Mouse (Mus musculus) megakaryocyte, adult 5-6 weeks (primary cell): ENCODE measurements around the gene Arih2. TPM values are rescaled to one million over a fixed set of nuclear protein-coding genes. Genes with fewer than 3 reads are reported as not detected.

Experiments
- ATAC-seq: 2 replicates; pipeline ENCODE4 v1.8.0; 2016; ENCODE audit warnings: mild to moderate bottlenecking, inconsistent platforms; ENCODE audit not compliant: poor library complexity, severe bottlenecking
- total RNA-seq, 2 experiments: library from RNA; stranded (forward) in 1 of 2; stranded (reverse) in 1 of 2; fragments of 153-499, 151-499 nt in 1 of 2; fragments of 221-1000, 200-1000 nt in 1 of 2; gene quantifications; 2 replicates each; pipeline versions ENCODE4 v1.2.3 to v1.2.4; 2015 to 2017

Arih2 gene
- total RNA-seq, 2 experiments from 2014 or later: 21.3 to 56.0 TPM

- no peak for ATAC-seq
These were observed 5.6 kb upstream of the Arih2 start for GRCm38 (mm10) chr9:108654566-108655464.

- ATAC-seq: peak; percentile 52
These were observed 615 bp upstream of the Arih2 start for GRCm38 (mm10) chr9:108649561-108650440.

GRCm38 (mm10) chr9:108648166-108648565 is 1.0 kb downstream of the Arih2 start:
- no peak for ATAC-seq

DNA sequence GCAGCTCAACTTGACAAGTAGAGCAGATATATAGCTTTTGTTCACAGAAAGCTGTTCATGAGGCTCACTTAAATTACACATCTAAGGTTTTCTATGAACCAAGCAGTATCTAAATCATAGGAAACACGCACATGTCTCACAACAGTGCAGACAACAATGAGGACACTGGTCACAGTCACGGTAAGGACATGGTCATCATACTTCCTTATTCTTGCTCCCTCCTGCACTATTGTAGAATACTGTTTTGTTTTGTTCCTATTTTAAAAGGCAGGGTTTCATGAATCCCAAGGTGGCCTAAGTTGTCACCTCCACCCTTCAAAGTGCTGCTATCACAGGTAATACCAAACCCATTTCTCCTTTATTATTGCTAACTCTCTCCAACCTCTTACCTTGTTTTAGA is 9.4 kb downstream of the Arih2 start:
- peak; percentile 60 for ATAC-seq

GRCm38 (mm10) chr9:108635415-108635814 is 13.8 kb downstream of the Arih2 start:
- no peak for ATAC-seq

GRCm38 (mm10) chr9:108633846-108634245 is 15.3 kb downstream of the Arih2 start:
- ATAC-seq: no peak

DNA sequence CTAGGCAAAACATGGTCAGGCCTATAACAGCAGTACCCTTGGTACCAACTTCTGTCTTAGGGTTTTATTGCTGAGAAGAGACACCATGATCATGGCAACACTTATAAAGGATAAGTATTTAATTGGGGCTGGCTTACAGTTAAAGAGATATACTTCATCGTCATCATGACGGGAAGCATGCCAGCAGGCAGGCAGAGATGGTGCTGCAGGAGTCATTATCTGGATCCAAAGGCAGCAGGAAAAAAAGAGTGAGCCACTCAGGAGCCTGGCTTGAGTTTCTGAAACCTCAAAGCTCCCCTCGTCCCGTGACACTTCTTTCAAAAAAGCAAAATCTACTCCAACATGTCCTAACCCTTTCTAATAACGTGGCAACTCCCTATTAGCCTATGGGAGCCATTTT is 16.8 kb downstream of the Arih2 start:
- ATAC-seq: no peak

- ATAC-seq: peak; percentile 43; the same call in 1 of the 2 replicates
These were observed 17.4 kb downstream of the Arih2 start for GRCm38 (mm10) chr9:108631631-108632256.

DNA sequence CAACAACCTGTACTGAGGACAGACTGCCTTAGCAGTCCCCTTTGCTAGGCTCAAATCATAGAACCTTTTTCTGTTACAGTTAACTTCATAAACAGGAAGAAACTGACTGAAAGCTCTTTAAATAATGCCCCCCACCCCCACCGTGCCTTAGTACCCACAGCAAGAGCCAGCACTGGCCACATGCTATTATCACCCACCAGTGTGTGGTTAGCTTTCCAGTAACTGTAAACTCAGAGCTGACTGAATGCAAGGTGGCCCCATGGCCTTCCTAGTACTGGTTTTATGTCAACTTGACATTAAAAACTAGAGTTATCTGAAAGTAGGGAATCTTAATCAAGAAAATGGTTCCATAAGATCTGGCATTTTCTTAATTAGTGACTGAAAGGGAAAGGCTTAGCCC is 18.5 kb downstream of the Arih2 start:
- ATAC-seq: no peak

DNA sequence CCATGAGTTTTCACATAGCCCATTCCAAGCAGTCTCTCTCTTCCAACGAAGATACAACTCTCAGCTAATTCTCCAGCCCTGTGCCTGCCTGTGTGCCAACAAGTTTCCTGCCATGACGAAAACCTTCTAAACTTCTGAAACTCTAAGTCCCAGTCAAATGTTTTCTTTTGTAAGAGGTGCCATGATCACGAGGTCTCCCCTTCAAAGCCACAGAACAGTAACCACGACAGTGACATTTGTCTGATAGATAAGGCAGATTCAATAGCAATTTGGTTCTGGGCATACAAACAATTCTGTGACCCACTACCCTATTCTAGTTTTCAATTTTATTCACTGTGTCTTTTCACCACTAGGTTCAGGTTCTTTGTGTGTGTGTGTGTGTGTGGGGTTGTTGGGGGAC is 21.0 kb downstream of the Arih2 start:
- ATAC-seq: no peak

DNA sequence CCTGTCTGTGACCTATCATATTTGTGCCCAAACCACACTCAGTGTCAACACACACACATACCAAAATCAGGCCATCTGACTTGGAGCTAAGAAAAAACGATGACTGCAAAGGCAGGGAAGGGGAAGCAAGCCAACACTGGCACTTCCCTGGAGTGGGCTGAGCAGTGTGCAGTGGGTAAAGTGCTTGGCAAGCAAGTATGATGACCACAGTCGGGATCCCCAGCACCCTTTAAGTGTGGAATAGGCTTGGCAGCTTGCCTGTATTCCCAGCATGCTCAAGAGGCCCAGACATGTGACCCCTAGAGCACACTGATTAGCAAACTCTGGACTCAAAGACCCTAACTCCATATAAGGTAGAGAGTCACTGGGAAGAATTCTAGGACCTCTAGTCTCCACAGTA is 22.7 kb downstream of the Arih2 start:
- ATAC-seq: no peak

GRCm38 (mm10) chr9:108617301-108617700 is 31.9 kb downstream of the Arih2 start:
- ATAC-seq: no peak

GRCm38 (mm10) chr9:108611488-108611887 is 37.7 kb downstream of the Arih2 start:
- no peak for ATAC-seq

GRCm38 (mm10) chr9:108608889-108609288 is 40.3 kb downstream of the Arih2 start:
- ATAC-seq: no peak

DNA sequence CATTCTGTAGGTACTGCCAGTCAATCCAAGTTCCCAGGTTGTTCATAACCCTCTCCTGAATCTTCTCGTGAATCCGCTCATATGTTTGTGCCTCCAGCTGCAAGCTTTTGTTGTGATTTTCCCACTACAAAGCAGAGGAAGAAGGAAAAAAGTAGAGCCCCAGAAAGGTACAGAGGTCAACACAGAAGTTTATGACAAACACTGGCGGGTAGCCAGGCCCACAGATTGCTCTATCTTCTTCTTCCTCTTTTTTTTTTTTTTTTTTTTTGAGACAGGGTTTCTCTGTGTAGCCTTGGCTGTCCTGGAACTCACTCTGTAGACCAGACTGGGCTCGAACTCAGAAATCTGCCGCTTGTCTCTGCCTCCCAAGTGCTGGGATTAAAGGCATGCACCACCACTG is 41.3 kb downstream of the Arih2 start:
- ATAC-seq: peak; percentile 68; the same call in 1 of the 2 replicates

GRCm38 (mm10) chr9:108601986-108602385 is 47.2 kb downstream of the Arih2 start:
- ATAC-seq: no peak

- no peak for ATAC-seq
These were observed 49.2 kb downstream of the Arih2 start for GRCm38 (mm10) chr9:108600011-108600410.

DNA sequence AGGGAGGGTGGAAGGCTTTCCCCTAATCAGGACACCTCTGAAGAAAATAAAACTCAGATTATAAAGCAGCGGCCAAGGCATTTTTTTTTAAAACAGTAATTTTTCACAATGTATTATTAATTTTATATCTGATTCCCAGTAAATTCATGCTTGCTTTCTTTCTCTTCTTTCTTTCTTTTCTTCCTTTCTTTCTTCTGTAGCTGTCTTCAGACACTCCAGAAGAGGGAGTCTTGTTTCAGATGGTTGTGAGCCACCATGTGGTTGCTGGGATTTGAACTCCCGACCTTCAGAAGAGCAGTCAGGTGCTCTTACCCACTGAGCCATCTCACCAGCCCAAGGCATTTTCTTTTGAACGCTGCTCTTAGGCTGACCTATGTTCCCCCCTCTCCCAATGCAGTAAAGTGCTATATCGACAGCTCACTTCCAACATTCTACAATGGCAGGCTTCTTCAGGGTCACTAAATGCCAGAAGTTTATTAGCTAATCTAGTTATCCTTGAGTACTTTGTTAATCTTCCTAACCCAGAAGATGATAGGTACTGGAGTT is 50.1 kb downstream of the Arih2 start:
- no peak for ATAC-seq

DNA sequence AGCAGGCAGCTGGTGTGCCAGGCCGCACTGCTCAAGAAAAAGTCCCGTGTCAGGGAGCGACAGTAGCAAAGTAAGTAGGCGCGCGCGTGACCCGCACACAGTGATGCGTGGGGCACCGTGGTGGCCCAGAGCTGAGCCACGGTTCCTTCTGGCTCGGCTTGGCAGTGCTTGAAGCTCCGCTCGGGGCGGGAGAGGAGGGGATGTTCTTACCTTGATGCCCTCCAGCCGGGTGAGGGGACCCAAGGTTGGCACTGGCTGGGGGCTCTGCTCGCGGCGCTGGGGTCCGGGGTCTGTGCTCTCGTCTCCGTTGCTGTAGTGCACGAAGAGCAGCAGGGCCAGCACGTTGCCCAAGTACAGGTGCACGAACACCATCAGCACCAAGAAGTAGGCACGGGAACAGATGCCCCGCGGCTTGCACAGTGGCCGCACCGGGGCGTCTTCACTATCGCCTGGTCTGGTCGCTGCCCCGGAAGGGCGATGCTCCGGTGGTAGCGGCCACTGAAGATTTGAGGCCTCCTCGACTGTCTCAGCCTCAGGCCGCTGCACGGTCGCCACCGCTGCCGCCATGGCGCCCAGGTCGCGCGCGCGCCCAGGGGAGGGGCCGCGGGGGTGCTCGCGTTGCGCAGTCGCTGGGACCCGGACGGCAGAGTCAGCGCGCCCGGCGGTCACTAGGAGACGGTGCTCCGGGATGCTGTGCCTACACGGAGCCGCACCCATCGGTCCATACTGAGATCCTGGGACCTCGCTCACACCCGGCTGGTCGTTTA is 52.0 kb downstream of the Arih2 start, which contains the start of gene P4htm:
Gene P4htm, minus strand, starts transcription at position 670 of the 767 bp plus-strand sequence.
- peak; percentile 79 for ATAC-seq

- ATAC-seq: peak; percentile 52
These were observed 54.8 kb downstream of the Arih2 start for GRCm38 (mm10) chr9:108594354-108594753.
